Mouse (Mus musculus): Measurements from ENCODE around the gene Olfr282. TPM values are rescaled to one million over a fixed set of nuclear protein-coding genes. Genes with fewer than 3 reads are reported as not detected.
A peak's percentile ranks its signal among the peaks of the same experiment; 100 is the strongest.
"Not testable (repeated sequence)": the region's sequence is repeated elsewhere in the genome, so short reads cannot be mapped to it uniquely, and the experiment has no call there.

The Olfr282 gene
- not detected in 2 replicates for polyA plus RNA-seq (2012; rRNA removed)

- DNase-seq (ENCODE audit: low spot score) = not testable (repeated sequence)
Measured at GRCm38 (mm10) chr15:98430925-98431324, at the start of gene Olfr282. Gene Olfr282, plus strand, starts transcription at chr15:98431225.

GRCm38 (mm10) chr15:98387621-98388020 lies 43.4 kb upstream of the Olfr282 start:
- DNase-seq (ENCODE audit: low spot score) = no peak

GRCm38 (mm10) chr15:98389796-98390195 lies 41.2 kb upstream of the Olfr282 start:
- DNase-seq (ENCODE audit: low spot score) = peak; percentile 56

- no peak for DNase-seq (ENCODE audit: low spot score)
Measured at GRCm38 (mm10) chr15:98391081-98391902, 39.7 kb upstream of the Olfr282 start.

GRCm38 (mm10) chr15:98391903-98392187 lies 39.2 kb upstream of the Olfr282 start:
- DNase-seq (ENCODE audit: low spot score) = no peak

GRCm38 (mm10) chr15:98397136-98397535 lies 33.9 kb upstream of the Olfr282 start:
- DNase-seq (ENCODE audit: low spot score) = no peak

- no peak for DNase-seq (ENCODE audit: low spot score)
Measured at GRCm38 (mm10) chr15:98402356-98402755, 28.7 kb upstream of the Olfr282 start.

- DNase-seq (ENCODE audit: low spot score) = no peak
Measured at GRCm38 (mm10) chr15:98408406-98409060, 22.5 kb upstream of the Olfr282 start.

GRCm38 (mm10) chr15:98409635-98410034 lies 21.4 kb upstream of the Olfr282 start:
- DNase-seq (ENCODE audit: low spot score) = no peak

GRCm38 (mm10) chr15:98410249-98410648 lies 20.8 kb upstream of the Olfr282 start:
- no peak for DNase-seq (ENCODE audit: low spot score)

- DNase-seq (ENCODE audit: low spot score) = no peak
Measured at GRCm38 (mm10) chr15:98415996-98416395, 15.0 kb upstream of the Olfr282 start.

- not testable (repeated sequence) for DNase-seq (ENCODE audit: low spot score)
Measured at GRCm38 (mm10) chr15:98416802-98417201, 14.2 kb upstream of the Olfr282 start.

- DNase-seq (ENCODE audit: low spot score) = not testable (repeated sequence)
Measured at GRCm38 (mm10) chr15:98417285-98417684, 13.7 kb upstream of the Olfr282 start.

- DNase-seq (ENCODE audit: low spot score) = no peak
Measured at GRCm38 (mm10) chr15:98418096-98418495, 12.9 kb upstream of the Olfr282 start.

- no peak for DNase-seq (ENCODE audit: low spot score)
Measured at GRCm38 (mm10) chr15:98420897-98421296, 10.1 kb upstream of the Olfr282 start.

GRCm38 (mm10) chr15:98424326-98424725 lies 6.7 kb upstream of the Olfr282 start:
- no peak for DNase-seq (ENCODE audit: low spot score)

GRCm38 (mm10) chr15:98424753-98425152 lies 6.3 kb upstream of the Olfr282 start:
- no peak for DNase-seq (ENCODE audit: low spot score)

GRCm38 (mm10) chr15:98425188-98425587 lies 5.8 kb upstream of the Olfr282 start:
- no peak for DNase-seq (ENCODE audit: low spot score)

GRCm38 (mm10) chr15:98444561-98444960 lies 13.5 kb downstream of the Olfr282 start:
- DNase-seq (ENCODE audit: low spot score) = no peak

GRCm38 (mm10) chr15:98448521-98448920 lies 17.5 kb downstream of the Olfr282 start:
- no peak for DNase-seq (ENCODE audit: low spot score)

GRCm38 (mm10) chr15:98452288-98452687 lies 21.3 kb downstream of the Olfr282 start, which contains the start of gene Olfr281:
Gene Olfr281, plus strand, starts transcription at chr15:98452588.
- DNase-seq (ENCODE audit: low spot score) = no peak

- DNase-seq (ENCODE audit: low spot score) = no peak
Measured at GRCm38 (mm10) chr15:98469596-98469995, 38.6 kb downstream of the Olfr282 start, which contains the start of gene OR5BS1P. Gene OR5BS1P, plus strand, starts transcription at chr15:98469896.

- DNase-seq (ENCODE audit: low spot score) = no peak
Measured at GRCm38 (mm10) chr15:98471539-98471938, 40.5 kb downstream of the Olfr282 start.

All from urinary bladder, adult 2 months (tissue).